Mouse (Mus musculus) CH12.LX (cell line): Measurements from ENCODE around the gene Ssr1. TPM values are rescaled to one million over a fixed set of nuclear protein-coding genes. Genes with fewer than 3 reads are reported as not detected.

Experiments
- DNase-seq: peaks from one replicate; pipeline ENCODE4 v3.0.0-alpha.2; 2013; ENCODE audit errors: extremely low read depth
- H3K27ac ChIP-seq: 2 replicates; pipeline ENCODE4 v1.5.1; 2012; ENCODE audit warnings: low read depth, mild to moderate bottlenecking, control low read depth, moderate library complexity; ENCODE audit not compliant: insufficient read depth
- H3K27me3 ChIP-seq: replicated peaks from 2 replicates; pipeline ENCODE3; 2012; ENCODE audit warnings: inconsistent platforms
- H3K36me3 ChIP-seq, 2 experiments: replicated peaks in 1 of 2; 2 replicates each; pipeline versions ENCODE3 to v1.6.1; 2012; ENCODE audit warnings: inconsistent platforms in 1 of 2, low read length in 1 of 2, mild to moderate bottlenecking in 1 of 2, mixed read lengths in 1 of 2, moderate library complexity in 1 of 2; ENCODE audit not compliant: control insufficient read depth in 1 of 2, insufficient read depth in 1 of 2
- H3K4me1 ChIP-seq, 2 experiments: 2 replicates each; pipeline ENCODE4 v1.6.1; 2012; ENCODE audit warnings: inconsistent platforms in 1 of 2, moderate library complexity in 1 of 2; ENCODE audit not compliant: insufficient read depth in 2 of 2, control insufficient read depth in 1 of 2
- H3K4me2 ChIP-seq: 2 replicates; pipeline ENCODE4 v1.6.1; 2012; ENCODE audit warnings: low read depth, mild to moderate bottlenecking, control low read depth; ENCODE audit not compliant: poor library complexity, insufficient read depth, severe bottlenecking
- H3K4me3 ChIP-seq, 3 experiments: fragments of 150-350 bp in 1 of 3; sonication (generic) in 1 of 3; replicated peaks in 1 of 3; 2 replicates each; pipeline versions ENCODE3 to v1.5.1; 2011 to 2012; ENCODE audit warnings: low read depth in 2 of 3, low read length in 2 of 3, mild to moderate bottlenecking in 2 of 3, moderate library complexity in 2 of 3, control low read depth in 1 of 3, improper control_type of control experiment in 1 of 3, inconsistent platforms in 1 of 3, mixed read lengths in 1 of 3; ENCODE audit not compliant: poor library complexity in 1 of 3
- H3K79me2 ChIP-seq: replicated peaks from 2 replicates; pipeline ENCODE4 v1.6.1; 2012; ENCODE audit warnings: mild to moderate bottlenecking, moderate library complexity; ENCODE audit not compliant: control insufficient read depth, poor library complexity, insufficient read depth, severe bottlenecking; ENCODE audit errors: extremely low read depth
- H3K9ac ChIP-seq: 2 replicates; pipeline ENCODE4 v1.6.1; 2012; ENCODE audit warnings: low read depth, mild to moderate bottlenecking, control low read depth, moderate library complexity; ENCODE audit not compliant: insufficient read depth
- H3K9me3 ChIP-seq: replicated peaks from 2 replicates; pipeline ENCODE3; 2012; ENCODE audit warnings: low read length, inconsistent platforms, mixed read lengths
- CHD1 ChIP-seq: IDR thresholded peaks from 2 replicates; pipeline ENCODE4 v1.6.1; 2012; ENCODE audit warnings: low read depth, low read length, improper control_type of control experiment, inconsistent platforms
- CHD2 ChIP-seq: IDR thresholded peaks from 2 replicates; pipeline ENCODE4 v1.6.1; 2011; ENCODE audit warnings: low read length, improper control_type of control experiment
- CTCF ChIP-seq, 2 experiments: IDR thresholded peaks in 1 of 2; conservative IDR thresholded peaks in 1 of 2; 2 replicates each; pipeline ENCODE4 v1.5.1; 2011 to 2012; ENCODE audit warnings: low read depth in 2 of 2, low read length in 2 of 2, improper control_type of control experiment in 1 of 2, inconsistent platforms in 1 of 2, mild to moderate bottlenecking in 1 of 2, moderate library complexity in 1 of 2
- E2F4 ChIP-seq: IDR thresholded peaks from 2 replicates; pipeline ENCODE4 v1.6.1; 2011; ENCODE audit warnings: low read depth, low read length, improper control_type of control experiment; ENCODE audit not compliant: insufficient replicate concordance
- ELF1 ChIP-seq: IDR thresholded peaks from 2 replicates; pipeline ENCODE4 v1.6.1; 2014; ENCODE audit warnings: low read depth, mild to moderate bottlenecking, inconsistent platforms, low read length, improper control_type of control experiment
- JUN ChIP-seq: IDR thresholded peaks from 2 replicates; pipeline ENCODE4 v1.6.1; 2011; ENCODE audit warnings: low read depth, mild to moderate bottlenecking, low read length, improper control_type of control experiment, moderate library complexity; ENCODE audit not compliant: insufficient read depth
- JUND ChIP-seq: conservative IDR thresholded peaks from 2 replicates; pipeline ENCODE4 v1.6.1; 2011; ENCODE audit warnings: low read depth, low read length, improper control_type of control experiment
- MAFK ChIP-seq: IDR thresholded peaks from 2 replicates; pipeline ENCODE4 v1.6.1; 2011; ENCODE audit warnings: low read length, improper control_type of control experiment; ENCODE audit not compliant: insufficient replicate concordance
- MAX ChIP-seq: IDR thresholded peaks from 2 replicates; pipeline ENCODE4 v1.6.1; 2011; ENCODE audit warnings: low read length, improper control_type of control experiment
- MAZ ChIP-seq: IDR thresholded peaks from 2 replicates; pipeline ENCODE4 v1.6.1; 2012; ENCODE audit warnings: low read depth, mild to moderate bottlenecking, inconsistent platforms, low read length, improper control_type of control experiment, moderate library complexity
- MEF2A ChIP-seq: IDR thresholded peaks from 2 replicates; pipeline ENCODE4 v1.6.1; 2014; ENCODE audit warnings: low read depth, mild to moderate bottlenecking, inconsistent platforms, low read length, improper control_type of control experiment, borderline replicate concordance
- MXI1 ChIP-seq: IDR thresholded peaks from 2 replicates; pipeline ENCODE4 v1.6.1; 2011; ENCODE audit warnings: mild to moderate bottlenecking, low read depth, low read length, improper control_type of control experiment
- MYC ChIP-seq: IDR thresholded peaks from 2 replicates; pipeline ENCODE4 v1.6.1; 2011; ENCODE audit warnings: low read depth, mild to moderate bottlenecking, improper control_type of control experiment, low read length
- NELFE ChIP-seq: IDR thresholded peaks from 2 replicates; pipeline ENCODE4 v1.6.1; 2011; ENCODE audit warnings: low read depth, low read length, improper control_type of control experiment
- NRF1 ChIP-seq: IDR thresholded peaks from 2 replicates; pipeline ENCODE4 v1.6.1; 2014; ENCODE audit warnings: low read depth, mild to moderate bottlenecking, inconsistent platforms, low read length, improper control_type of control experiment, moderate library complexity
- PAX5 ChIP-seq: IDR thresholded peaks from 2 replicates; pipeline ENCODE4 v1.6.1; 2012; ENCODE audit warnings: low read length, inconsistent platforms, mixed read lengths
- POLR2A ChIP-seq: IDR thresholded peaks from 2 replicates; pipeline ENCODE4 v1.6.1; 2011; ENCODE audit warnings: low read depth, mild to moderate bottlenecking, improper control_type of control experiment, low read length
- RAD21 ChIP-seq: IDR thresholded peaks from 2 replicates; pipeline ENCODE4 v1.6.1; 2011; ENCODE audit warnings: low read depth, mild to moderate bottlenecking, low read length, improper control_type of control experiment, moderate library complexity
- RCOR1 ChIP-seq: conservative IDR thresholded peaks from 2 replicates; pipeline ENCODE4 v1.6.1; 2012; ENCODE audit warnings: low read depth, mild to moderate bottlenecking, inconsistent platforms, low read length, improper control_type of control experiment
- SMC3 ChIP-seq: IDR thresholded peaks from 2 replicates; pipeline ENCODE4 v1.6.1; 2011; ENCODE audit warnings: low read depth, low read length, improper control_type of control experiment
- UBTF ChIP-seq: IDR thresholded peaks from 2 replicates; pipeline ENCODE4 v1.6.1; 2012; ENCODE audit warnings: low read depth, mild to moderate bottlenecking, inconsistent platforms, low read length, improper control_type of control experiment, moderate library complexity
- USF2 ChIP-seq: conservative IDR thresholded peaks from 2 replicates; pipeline ENCODE4 v1.6.1; 2011; ENCODE audit warnings: low read depth, low read length, improper control_type of control experiment
- ZKSCAN1 ChIP-seq: IDR thresholded peaks from 2 replicates; pipeline ENCODE4 v1.6.1; 2012; ENCODE audit warnings: low read depth, inconsistent platforms, low read length, improper control_type of control experiment, borderline replicate concordance
- ZMIZ1 ChIP-seq: IDR thresholded peaks from 2 replicates; pipeline ENCODE4 v1.6.1; 2012; ENCODE audit warnings: low read depth, mild to moderate bottlenecking, inconsistent platforms, low read length, improper control_type of control experiment
- ZNF384 ChIP-seq: IDR thresholded peaks from 2 replicates; pipeline ENCODE4 v1.6.1; 2012; ENCODE audit warnings: low read depth, low read length, improper control_type of control experiment, inconsistent platforms
- dilution Hi-C: fragments of 300-500 bp; cut with MboI; formaldehyde crosslinking; loops from 2 replicates; pipeline ENCODE4 v1.14.3; 2020; ENCODE audit warnings: low sequenced_read_pairs; ENCODE audit not compliant: extremely low pct_unique_long_range_greater_than_20kb, extremely low pct_ligation_motif_present
- in situ Hi-C: fragments of 300-500 bp; cut with MboI; formaldehyde crosslinking; loops from 3 replicates; pipeline ENCODE4 v1.14.3; 2019; ENCODE audit warnings: low sequenced_read_pairs, low pct_ligation_motif_present, low pct_unique_long_range_greater_than_20kb, mixed read lengths
- polyA plus RNA-seq: library from polyadenylated mRNA; unstranded; fragments of >175 nt; gene quantifications from 2 replicates; pipeline ENCODE4 v1.2.1, GENCODE M21; 2012; ENCODE audit warnings: low read depth; ENCODE audit not compliant: insufficient read length
- total RNA-seq, 2 experiments: library from RNA; depleted of rRNA; stranded (reverse); fragments of 300-350 nt in 1 of 2; fragments of >200 nt in 1 of 2; gene quantifications; 2 replicates each; pipeline ENCODE4 v1.2.3; 2012 to 2014

Gene Ssr1
- total and polyA plus RNA-seq, 3 experiments: 67.1 to 167 (median 145) TPM

- Histone ChIP-seq H3K79me2 (no peaks in the 10 kb centered on the region), H3K4me2 (no peak overlapping the region), H3K9me3 (no peaks in the 10 kb centered on the region), H3K4me1 (no peaks in the 10 kb centered on the region), H3K36me3 (peaks cover 60 to 78% of the 10 kb centered on the region in 2 experiments), H3K9ac (no peak overlapping the region), H3K27ac (no peak overlapping the region), H3K27me3 (no peaks in the 10 kb centered on the region), H3K4me3 (no peak overlapping the region)
- in situ Hi-C loops (no loop called here), dilution Hi-C loops (no loop called here)
- no peak for TF ChIP-seq ZNF384
- TF ChIP-seq NELFE: no peak
- no peak for TF ChIP-seq ELF1
- TF ChIP-seq UBTF: no peak
- TF ChIP-seq RAD21: peak; percentile 4
- no peak for TF ChIP-seq MEF2A
- no peak for TF ChIP-seq USF2
- TF ChIP-seq CHD2: no peak
- TF ChIP-seq SMC3: peak; percentile 20
- TF ChIP-seq MYC: no peak
- no peak for TF ChIP-seq MAFK
- no peak for TF ChIP-seq JUND
- no peak for TF ChIP-seq NRF1
- no peak for TF ChIP-seq MAX
- no peak for TF ChIP-seq ZKSCAN1
- TF ChIP-seq RCOR1: no peak
- no peak for TF ChIP-seq POLR2A
- TF ChIP-seq MAZ: no peak
- no peak for TF ChIP-seq E2F4
- no peak for TF ChIP-seq MXI1
- TF ChIP-seq JUN: no peak
- TF ChIP-seq CHD1: no peak
- TF ChIP-seq ZMIZ1: no peak
- no peak for TF ChIP-seq PAX5
- peak in 1 of 2 experiments; percentile 19; a peak in 1 of 4 replicates for TF ChIP-seq CTCF (conservative IDR thresholded peaks at IDR 0.05 in 1 of 2, IDR thresholded peaks at IDR 0.05 in 1 of 2; ENCODE audit: low read depth in 2 of 2, low read length in 2 of 2)
- DNase-seq: no peak
Measured at GRCm38 (mm10) chr13:37934075-37934474, 59.9 kb downstream of the Ssr1 start.
